Mouse (Mus musculus): Measurements from ENCODE around the gene Map3k4.

DNA sequence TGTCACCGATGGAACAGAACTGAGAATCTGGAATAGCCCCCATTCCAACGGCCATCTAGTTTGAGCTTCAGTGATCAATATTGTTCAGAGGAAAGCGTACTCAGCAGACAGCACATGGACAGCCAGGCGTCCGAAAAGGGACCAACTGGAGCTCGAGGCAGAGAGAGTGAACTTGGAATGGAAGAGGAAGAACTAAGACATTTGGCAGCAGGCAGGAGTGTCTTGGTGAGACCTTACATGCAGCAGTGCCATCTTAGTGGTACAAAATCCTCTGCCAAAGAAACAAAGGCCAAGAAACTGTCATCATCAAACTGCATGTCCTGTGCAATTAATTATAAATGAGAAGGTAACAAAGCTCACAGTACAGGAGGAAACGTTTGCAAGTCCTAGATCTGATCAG is 19.2 kb downstream of the Map3k4 start:
- TF ChIP-seq CTCF (IDR thresholded peaks at IDR 0.05; ENCODE audit: low read depth), result no peak
- no peak for TF ChIP-seq EP300 (optimal IDR thresholded peaks at IDR 0.05)
